Mouse (Mus musculus): ENCODE results near the gene Vps45. TPM values are rescaled to one million over a fixed set of nuclear protein-coding genes. Genes with fewer than 3 reads are reported as not detected.
"Not testable (repeated sequence)": the region's sequence is repeated elsewhere in the genome, so short reads cannot be mapped to it uniquely, and the experiment has no call there.

Gene Vps45
- total RNA-seq, 2 experiments from 2014 or later, result 34.3 to 37.3 TPM

GRCm38 (mm10) chr3:95957359-95958148, 100.7 kb downstream of the Vps45 start:
- DNase-seq (ENCODE audit: low spot score in 2 of 2), result peak; percentile 75
- intact Hi-C loops (cut with DNase I), result loop anchor here (5.0 kb wide), 1 partner anchor 95 kb away; no protein-coding TSS in a partner anchor

GRCm38 (mm10) chr3:95955318-95955717, 102.9 kb downstream of the Vps45 start:
- intact Hi-C loops (cut with DNase I), result loop anchor here (5.0 kb wide), 1 partner anchor 93 kb away; no protein-coding TSS in a partner anchor
- DNase-seq (ENCODE audit: low spot score in 2 of 2), result no peak

- intact Hi-C loops (cut with DNase I), result loop anchor here (5.0 kb wide), 1 partner anchor 92 kb away; no protein-coding TSS in a partner anchor
- DNase-seq (ENCODE audit: low spot score in 2 of 2), result not testable (repeated sequence)
Measured at GRCm38 (mm10) chr3:95954648-95955173, 103.6 kb downstream of the Vps45 start.

GRCm38 (mm10) chr3:95953522-95953921, 104.7 kb downstream of the Vps45 start:
- no peak for DNase-seq (ENCODE audit: low spot score in 2 of 2)
- intact Hi-C loops (cut with DNase I), result no loop called here

GRCm38 (mm10) chr3:95953023-95953422, 105.2 kb downstream of the Vps45 start:
- DNase-seq (ENCODE audit: low spot score in 2 of 2), result no peak
- intact Hi-C loops (cut with DNase I), result no loop called here

- intact Hi-C loops (cut with DNase I), result not testable (repeated sequence)
Measured at GRCm38 (mm10) chr3:95951566-95951965, 106.7 kb downstream of the Vps45 start.

GRCm38 (mm10) chr3:95950763-95951551, 107.3 kb downstream of the Vps45 start:
- intact Hi-C loops (cut with DNase I), result no loop called here
- peak; percentile 89 for DNase-seq (ENCODE audit: low spot score in 2 of 2)

More at GRCm38 (mm10) chr3:95951566-95951965, 106.7 kb downstream of the Vps45 start:
- DNase-seq (ENCODE audit: low spot score in 2 of 2), result not testable (repeated sequence)

Other genes starting within 250 kb of the Vps45 start
- gene Rprd2, start 239.6 kb downstream of the Vps45 start, total RNA-seq (2021), result 10 to 100 TPM; 61.3 to 61.8 TPM
- 10 to 100 TPM; 26.3 to 33.9 TPM for gene Prpf3, start 202.6 kb downstream of the Vps45 start, total RNA-seq (2021)
- 100 to 1,000 TPM; 152 to 157 TPM for gene Mrps21, start 186.9 kb downstream of the Vps45 start, total RNA-seq (2021)
- 10 to 100 TPM; 17.0 to 20.9 TPM for gene Ciart, start 176.2 kb downstream of the Vps45 start, total RNA-seq (2021)
- 10 to 100 TPM; 10.4 to 12.7 TPM for gene BC028528, start 166.5 kb downstream of the Vps45 start, total RNA-seq (2021)
- gene Aph1a, start 164.5 kb downstream of the Vps45 start, total RNA-seq (2021), result 10 to 100 TPM; 72.2 to 79.0 TPM
- gene Car14, start 153.8 kb downstream of the Vps45 start, total RNA-seq (2021), result 1 to 10 TPM; 5.3 to 5.5 TPM
- 100 to 1,000 TPM in 1 of 2 experiments, 10 to 100 TPM in 1; 95.6 to 107 TPM for gene Anp32e, start 129.2 kb downstream of the Vps45 start, total RNA-seq (2021)
- 10 to 100 TPM; 67.5 to 69.7 TPM for gene Plekho1, start 62.5 kb downstream of the Vps45 start, total RNA-seq (2021)
- 10 to 100 TPM; 18.2 to 22.3 TPM for gene Otud7b, start 46.1 kb upstream of the Vps45 start, total RNA-seq (2021)
- 1 to 10 TPM; 4.5 to 6.0 TPM for gene Mtmr11, start 103.5 kb upstream of the Vps45 start, total RNA-seq (2021)
- 10 to 100 TPM; 43.4 to 46.8 TPM for gene Sf3b4, start 113.9 kb upstream of the Vps45 start, total RNA-seq (2021)
- gene Sv2a, start 122.7 kb upstream of the Vps45 start, total RNA-seq (2021), result 100 to 1,000 TPM; 448 to 477 TPM
- gene Bola1, start 161.2 kb upstream of the Vps45 start, total RNA-seq (2021), result 10 to 100 TPM; 16.8 to 17.6 TPM
- 10 to 100 TPM in 1 of 2 experiments, 1 to 10 TPM in 1; 7.4 to 11.7 TPM for gene Hist2h2ab, start 161.4 kb upstream of the Vps45 start, total RNA-seq (2021)
- 10 to 100 TPM; 20.6 to 28.7 TPM for gene Hist2h2ac, start 162.4 kb upstream of the Vps45 start, total RNA-seq (2021)
- gene Hist2h2be, start 162.7 kb upstream of the Vps45 start, total RNA-seq (2021), result 1 to 10 TPM; 2.3 to 3.8 TPM
- 1 to 10 TPM; 8.4 to 9.7 TPM for gene Hist2h3c2, start 180.7 kb upstream of the Vps45 start, total RNA-seq (2021)
- 100 to 1,000 TPM; 205 to 244 TPM for gene Hist2h2aa2, start 181.8 kb upstream of the Vps45 start, total RNA-seq (2021)
- gene Hist2h2aa1, start 187.0 kb upstream of the Vps45 start, total RNA-seq (2021), result 10 to 100 TPM in 1 of 2 experiments, 1 to 10 TPM in 1; 5.8 to 10.8 TPM
- not detected for gene Hist2h3c1, start 188.2 kb upstream of the Vps45 start, total RNA-seq (2021)
- 10 to 100 TPM; 26.2 to 28.6 TPM for gene Hist2h4, start 204.8 kb upstream of the Vps45 start, total RNA-seq (2021)
- gene Hist2h3b, start 210.2 kb upstream of the Vps45 start, total RNA-seq (2021), result 10 to 100 TPM; 56.6 to 91.2 TPM
- gene Hist2h2bb, start 211.3 kb upstream of the Vps45 start, total RNA-seq (2021), result 100 to 1,000 TPM; 127 to 148 TPM
- gene Fcgr1, start 235.5 kb upstream of the Vps45 start, total RNA-seq (2021), result 1 to 10 TPM; 2.1 to 2.7 TPM

Measured in left cerebral cortex, postnatal 14 days (tissue).